Mouse (Mus musculus) cerebellum, adult 9-11 months (tissue): Measurements from ENCODE around the gene Qpct.
"Not testable (repeated sequence)": the region's sequence is repeated elsewhere in the genome, so short reads cannot be mapped to it uniquely, and the experiment has no call there.

Experiments
- DNase-seq: peaks from one replicate; pipeline ENCODE4 v3.0.0; 2022

Qpct gene

GRCm38 (mm10) chr17:79076974-79077847, 25.5 kb downstream of the Qpct start:
- DNase-seq: no peak

- DNase-seq: no peak
These were observed 26.1 kb downstream of the Qpct start for GRCm38 (mm10) chr17:79077848-79078146.

- no peak for DNase-seq
These were observed 26.5 kb downstream of the Qpct start for GRCm38 (mm10) chr17:79078248-79078647.

GRCm38 (mm10) chr17:79091710-79092109, 40.0 kb downstream of the Qpct start:
- no peak for DNase-seq

- DNase-seq: no peak
These were observed 41.7 kb downstream of the Qpct start for GRCm38 (mm10) chr17:79093286-79093975.

GRCm38 (mm10) chr17:79095624-79096023, 43.9 kb downstream of the Qpct start:
- DNase-seq: no peak

GRCm38 (mm10) chr17:79099866-79100265, 48.2 kb downstream of the Qpct start:
- DNase-seq: no peak

GRCm38 (mm10) chr17:79108238-79108637, 56.5 kb downstream of the Qpct start:
- DNase-seq: no peak

GRCm38 (mm10) chr17:79109576-79109975, 57.9 kb downstream of the Qpct start:
- no peak for DNase-seq

GRCm38 (mm10) chr17:79110936-79111348, 59.2 kb downstream of the Qpct start:
- peak; percentile 21 for DNase-seq

- not testable (repeated sequence) for DNase-seq
These were observed 63.5 kb downstream of the Qpct start for GRCm38 (mm10) chr17:79115248-79115647.

GRCm38 (mm10) chr17:79119066-79119465, 67.4 kb downstream of the Qpct start:
- no peak for DNase-seq

- DNase-seq: no peak
These were observed 68.6 kb downstream of the Qpct start for GRCm38 (mm10) chr17:79120269-79120668.

GRCm38 (mm10) chr17:79133740-79134139, 82.0 kb downstream of the Qpct start:
- DNase-seq: no peak

GRCm38 (mm10) chr17:79135826-79136225, 84.1 kb downstream of the Qpct start:
- DNase-seq: no peak

- DNase-seq: peak; percentile 11
These were observed 84.7 kb downstream of the Qpct start for GRCm38 (mm10) chr17:79136401-79136800.
